Mouse (Mus musculus): ENCODE results near the gene Kat2a. TPM values are rescaled to one million over a fixed set of nuclear protein-coding genes. Genes with fewer than 3 reads are reported as not detected.

Gene Kat2a
- polyA plus RNA-seq, 1 experiment, result 30.5 TPM

DNA sequence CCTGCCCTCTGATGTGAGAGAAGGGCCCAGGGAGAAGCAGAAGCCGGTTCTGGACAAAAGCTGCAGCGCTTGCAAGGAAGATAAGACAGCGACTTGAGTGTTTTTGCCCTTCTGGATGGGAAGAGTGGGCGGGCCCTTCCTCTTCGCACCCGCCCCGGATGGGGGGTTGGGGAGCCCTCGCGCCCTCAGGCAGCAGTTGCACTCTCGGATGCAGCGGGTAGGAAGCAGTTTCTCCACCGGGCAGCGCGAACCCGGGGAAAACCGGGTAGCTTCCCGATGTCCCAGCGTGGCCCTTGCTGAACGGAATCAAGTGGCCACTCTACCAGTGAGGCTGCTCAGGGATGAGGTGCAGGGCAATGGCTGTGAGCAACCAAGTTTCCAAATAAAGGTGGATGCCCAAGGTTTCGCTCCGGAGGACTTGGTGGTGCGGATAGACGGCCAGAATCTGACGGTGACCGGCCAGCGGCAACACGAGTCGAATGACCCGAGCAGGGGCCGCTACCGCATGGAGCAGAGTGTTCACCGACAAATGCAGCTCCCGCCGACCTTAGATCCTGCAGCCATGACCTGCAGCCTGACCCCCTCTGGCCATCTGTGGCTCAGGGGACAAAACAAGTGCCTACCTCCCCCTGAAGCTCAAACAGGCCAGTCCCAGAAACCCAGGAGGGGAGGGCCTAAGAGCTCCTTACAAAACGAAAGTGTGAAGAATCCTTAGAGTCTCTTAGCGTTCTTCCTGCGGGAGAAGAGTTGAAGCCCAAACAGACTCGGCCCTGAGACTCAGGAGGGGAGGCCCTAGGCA, 1.7 kb upstream of the Kat2a start, which contains the start of gene Hspb9:
Gene Hspb9 (plus strand): TSS at position 116 of the 799 bp plus-strand sequence.
- Histone ChIP-seq H3K4me1 (peaks cover 76% of the 10 kb centered on the region), H3K9me3 (no peaks in the 10 kb centered on the region), H3K36me3 (replicated peaks; ENCODE audit: low read length) (peaks cover 65% of the 10 kb centered on the region), H3K27me3 (replicated peaks) (no peaks in the 10 kb centered on the region), H3K4me3 (replicated peaks) (peak within 1 kb of the TSS; percentile 92)
- no peak for TF ChIP-seq GATA1 (IDR thresholded peaks at IDR 0.05; ENCODE audit: borderline replicate concordance, low read length)
- no peak for TF ChIP-seq FLI1 (IDR thresholded peaks at IDR 0.05; ENCODE audit: low read length)

DNA sequence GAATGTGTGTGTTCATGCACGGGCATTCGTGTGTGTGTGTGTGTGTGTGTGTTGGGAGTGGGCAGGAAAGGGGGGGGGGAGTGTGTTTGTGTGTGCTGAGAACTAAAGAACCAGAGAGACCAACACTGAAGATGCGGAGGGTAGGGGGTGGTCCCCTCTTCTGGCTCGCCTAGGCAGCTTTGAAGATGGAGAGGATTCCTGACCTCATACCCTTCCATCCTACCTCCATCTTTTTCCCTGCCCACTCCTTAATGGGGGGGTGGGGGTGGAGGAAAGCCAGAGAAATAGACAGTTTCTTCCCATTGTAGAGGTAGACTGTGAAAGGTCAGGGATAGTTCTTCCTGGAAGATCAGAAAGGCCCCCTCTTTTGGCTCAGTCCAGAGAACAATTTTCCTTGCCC, 909 bp upstream of the Kat2a start:
- no peaks in the 10 kb centered on the region for H3K27me3 ChIP-seq (replicated peaks)
- H3K9me3 ChIP-seq, result no peaks in the 10 kb centered on the region
- peaks cover 65% of the 10 kb centered on the region for H3K36me3 ChIP-seq (replicated peaks; ENCODE audit: low read length)
- peaks cover 73% of the 10 kb centered on the region for H3K4me1 ChIP-seq
- no peak for TF ChIP-seq FLI1 (IDR thresholded peaks at IDR 0.05; ENCODE audit: low read length)
- no peak for TF ChIP-seq GATA1 (IDR thresholded peaks at IDR 0.05; ENCODE audit: borderline replicate concordance, low read length)
- H3K4me3 ChIP-seq (replicated peaks), result peak overlapping the region; percentile 92

DNA sequence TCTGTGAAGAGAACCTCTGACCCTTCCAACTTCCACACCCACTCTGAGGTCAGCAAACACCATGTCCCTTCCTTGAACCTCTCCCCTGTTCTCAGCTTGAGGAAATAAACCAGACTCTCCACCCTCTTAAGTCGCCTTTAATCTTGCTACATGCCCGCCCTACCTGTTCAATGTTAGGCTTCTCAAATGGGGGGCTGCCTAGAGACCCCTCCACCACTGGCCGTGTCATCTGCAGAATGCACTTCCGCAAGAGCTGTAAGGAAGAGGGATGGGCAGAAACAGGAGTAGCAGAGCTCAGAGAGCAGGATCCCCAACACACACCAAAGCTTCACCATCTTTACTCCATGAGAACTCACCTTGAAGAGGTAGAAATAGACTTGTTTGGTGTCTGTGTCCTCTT, 1.3 kb downstream of the Kat2a start:
- TF ChIP-seq GATA1 (IDR thresholded peaks at IDR 0.05; ENCODE audit: borderline replicate concordance, low read length) (no peak), FLI1 (IDR thresholded peaks at IDR 0.05; ENCODE audit: low read length) (no peak)
- H3K27me3 ChIP-seq (replicated peaks), result no peaks in the 10 kb centered on the region
- H3K4me3 ChIP-seq (replicated peaks), result no peak overlapping the region
- peaks cover 61% of the 10 kb centered on the region for H3K4me1 ChIP-seq
- H3K9me3 ChIP-seq, result no peaks in the 10 kb centered on the region
- peaks cover 65% of the 10 kb centered on the region for H3K36me3 ChIP-seq (replicated peaks; ENCODE audit: low read length)

DNA sequence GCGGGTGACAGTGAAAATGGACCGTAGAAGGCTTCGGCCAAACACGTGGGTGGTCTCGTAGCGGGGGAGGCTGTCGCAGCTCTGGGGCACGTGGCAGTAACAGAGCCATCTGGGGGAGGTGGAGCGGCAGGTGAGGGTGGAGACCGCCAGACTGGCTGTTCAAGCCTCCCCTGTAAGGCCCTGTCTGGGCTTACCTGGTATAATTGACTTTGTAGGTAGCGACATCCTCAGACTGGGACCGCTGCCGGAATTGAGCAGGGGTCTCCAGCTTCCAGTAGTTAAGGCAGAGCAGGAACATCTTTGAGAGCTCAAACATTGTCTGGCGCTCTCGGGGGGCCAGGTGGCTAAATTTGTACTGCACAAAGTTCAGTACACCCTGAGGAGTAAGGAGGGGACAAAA, 1.7 kb downstream of the Kat2a start:
- H3K4me1 ChIP-seq, result peaks cover 57% of the 10 kb centered on the region
- H3K36me3 ChIP-seq (replicated peaks; ENCODE audit: low read length), result peaks cover 65% of the 10 kb centered on the region
- no peak overlapping the region for H3K4me3 ChIP-seq (replicated peaks)

DNA sequence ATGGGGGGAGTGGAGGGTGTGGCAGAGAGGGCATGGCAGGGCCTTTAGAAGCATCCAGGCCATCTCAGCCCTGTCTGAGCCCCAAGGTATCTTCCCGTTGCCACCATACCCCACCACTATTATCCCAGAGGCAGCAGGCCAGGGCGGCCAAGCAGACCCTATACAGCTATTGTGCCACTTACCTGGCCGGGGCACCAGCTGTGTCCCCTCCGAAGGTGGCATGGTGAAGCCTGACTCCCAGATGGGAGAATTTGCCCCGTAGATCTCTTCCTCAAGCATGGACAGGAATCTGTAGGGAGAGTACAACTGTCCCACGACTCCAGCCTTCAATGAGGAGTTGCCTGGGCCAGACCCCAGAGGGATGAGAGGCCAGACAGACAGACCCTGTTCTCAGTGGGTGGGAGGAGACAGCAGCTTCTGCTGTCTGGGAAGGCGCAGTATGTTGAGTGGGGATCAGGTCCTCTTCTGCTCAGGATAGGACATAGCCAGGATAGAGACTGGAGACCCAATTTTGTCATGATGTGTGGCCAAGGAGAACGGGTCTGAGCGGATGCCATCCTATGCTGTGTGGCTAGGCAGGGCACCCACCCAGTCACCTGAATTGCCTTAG, 3.0 kb downstream of the Kat2a start:
- peaks cover 67% of the 10 kb centered on the region for H3K36me3 ChIP-seq (replicated peaks; ENCODE audit: low read length)
- H3K9me3 ChIP-seq, result no peaks in the 10 kb centered on the region
- H3K4me3 ChIP-seq (replicated peaks), result no peak overlapping the region
- no peaks in the 10 kb centered on the region for H3K27me3 ChIP-seq (replicated peaks)
- no peak for TF ChIP-seq FLI1 (IDR thresholded peaks at IDR 0.05; ENCODE audit: low read length)
- TF ChIP-seq GATA1 (IDR thresholded peaks at IDR 0.05; ENCODE audit: borderline replicate concordance, low read length), result no peak
- H3K4me1 ChIP-seq, result peaks cover 57% of the 10 kb centered on the region

More for the DNA sequence above, 1.7 kb downstream of the Kat2a start:
- TF ChIP-seq GATA1 (IDR thresholded peaks at IDR 0.05; ENCODE audit: borderline replicate concordance, low read length) (no peak), FLI1 (IDR thresholded peaks at IDR 0.05; ENCODE audit: low read length) (no peak)
- Histone ChIP-seq H3K27me3 (replicated peaks) (no peaks in the 10 kb centered on the region), H3K9me3 (no peaks in the 10 kb centered on the region)

DNA sequence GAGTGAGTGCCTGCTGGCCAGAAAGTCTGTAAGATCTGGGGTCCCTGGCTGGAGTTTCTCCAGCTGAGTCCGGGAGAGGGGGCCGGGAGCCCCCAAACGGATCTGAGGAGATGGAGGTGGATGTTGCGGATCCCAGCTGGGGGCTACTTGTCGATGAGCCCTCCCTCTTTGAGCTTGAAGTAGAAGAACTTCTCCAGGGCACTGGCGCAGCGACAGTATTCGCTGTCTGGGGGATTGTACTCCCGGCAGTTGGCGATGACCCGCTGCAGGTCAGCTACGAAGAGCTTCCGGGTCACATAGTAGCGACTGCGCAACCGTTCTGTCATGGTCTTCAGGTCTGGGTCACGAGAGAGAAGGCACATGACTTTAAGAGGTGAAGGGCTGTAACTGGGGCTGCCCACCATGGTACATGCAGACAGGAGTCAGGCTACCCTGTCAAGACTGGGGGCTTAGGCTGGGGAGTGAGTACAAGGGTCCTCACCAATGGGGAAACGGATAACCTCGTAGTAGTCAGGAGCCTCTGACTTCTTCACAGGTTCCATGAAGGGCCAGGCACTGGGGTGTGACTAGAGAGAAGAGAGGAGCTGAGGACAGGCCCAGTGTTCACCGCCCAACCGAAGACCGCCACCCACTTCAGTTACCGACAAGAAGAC, 7.0 kb downstream of the Kat2a start:
- Histone ChIP-seq H3K27me3 (replicated peaks) (no peaks in the 10 kb centered on the region), H3K9me3 (no peaks in the 10 kb centered on the region), H3K4me3 (replicated peaks) (no peak overlapping the region), H3K36me3 (replicated peaks; ENCODE audit: low read length) (peaks cover 58% of the 10 kb centered on the region), H3K4me1 (peaks cover 51% of the 10 kb centered on the region)
- TF ChIP-seq GATA1 (IDR thresholded peaks at IDR 0.05; ENCODE audit: borderline replicate concordance, low read length), result no peak
- TF ChIP-seq FLI1 (IDR thresholded peaks at IDR 0.05; ENCODE audit: low read length), result no peak

DNA sequence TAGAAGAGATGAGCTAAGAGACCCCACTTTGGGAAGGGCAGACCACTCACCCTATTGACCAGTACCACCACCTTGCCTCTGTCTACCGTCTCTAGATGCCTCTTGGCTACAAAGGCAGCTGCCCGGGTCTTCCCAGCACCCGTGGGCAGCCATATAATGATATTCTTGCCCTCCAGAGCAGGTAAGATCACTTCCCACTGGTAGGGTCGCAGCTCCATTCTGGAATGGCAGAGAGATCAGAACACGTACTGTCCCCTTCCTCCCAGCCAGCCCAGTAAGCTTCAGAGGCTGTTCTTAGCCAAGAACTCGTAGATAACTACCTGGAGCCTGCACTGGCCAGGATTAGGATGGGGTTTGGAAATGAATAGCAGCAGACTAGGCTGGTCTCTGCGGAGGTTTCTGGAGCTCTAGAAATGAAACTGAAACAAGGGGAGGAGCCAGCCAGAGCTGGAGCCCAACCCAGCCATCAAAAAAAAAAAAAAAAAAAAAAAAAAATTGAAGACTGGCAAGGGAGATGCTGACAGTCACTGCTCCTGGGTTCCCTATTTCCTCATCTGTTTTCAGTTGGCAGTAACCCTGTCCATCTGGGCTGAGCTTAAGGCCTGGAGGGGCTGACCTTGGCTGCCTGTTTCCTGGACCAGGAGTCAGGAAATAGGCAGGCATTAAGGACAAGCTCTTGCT, 8.3 kb downstream of the Kat2a start, which contains the start of gene Dhx58:
Gene Dhx58 (minus strand): TSS at position 421 of the 681 bp plus-strand sequence.
- H3K27me3 ChIP-seq (replicated peaks), result no peaks in the 10 kb centered on the region
- peaks cover 56% of the 10 kb centered on the region for H3K36me3 ChIP-seq (replicated peaks; ENCODE audit: low read length)
- H3K9me3 ChIP-seq, result no peaks in the 10 kb centered on the region; the same call in 1 of the 2 replicates
- H3K4me1 ChIP-seq, result peaks cover 62% of the 10 kb centered on the region
- no peak for TF ChIP-seq GATA1 (IDR thresholded peaks at IDR 0.05; ENCODE audit: borderline replicate concordance, low read length)
- no peak for TF ChIP-seq FLI1 (IDR thresholded peaks at IDR 0.05; ENCODE audit: low read length)
- H3K4me3 ChIP-seq (replicated peaks), result peak within 1 kb of the TSS; percentile 92

DNA sequence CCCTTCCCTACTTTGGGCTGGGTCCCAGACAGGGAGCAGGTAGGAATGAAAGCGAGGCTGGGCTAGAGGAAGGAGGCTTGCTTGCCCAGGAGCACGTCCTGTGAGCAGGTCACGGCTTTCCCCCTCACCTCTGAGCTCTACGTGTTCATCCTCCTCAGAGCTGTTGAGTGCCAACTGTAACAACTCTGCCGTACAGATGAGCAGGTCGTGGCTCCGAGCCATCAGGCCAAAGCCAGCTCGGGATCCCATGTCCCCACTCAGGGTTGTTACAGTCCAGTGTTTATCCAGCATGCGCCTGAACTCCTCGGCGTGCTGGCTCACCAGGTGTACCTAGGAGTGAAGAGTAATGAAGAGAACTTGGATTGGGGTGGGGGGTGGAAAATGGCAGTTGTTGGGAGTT, 8.9 kb downstream of the Kat2a start:
- Histone ChIP-seq H3K4me1 (peaks cover 57% of the 10 kb centered on the region), H3K36me3 (replicated peaks; ENCODE audit: low read length) (peaks cover 56% of the 10 kb centered on the region), H3K4me3 (replicated peaks) (peak overlapping the region; percentile 92), H3K27me3 (replicated peaks) (no peaks in the 10 kb centered on the region), H3K9me3 (no peaks in the 10 kb centered on the region; the same call in 1 of the 2 replicates)
- TF ChIP-seq FLI1 (IDR thresholded peaks at IDR 0.05; ENCODE audit: low read length), result no peak

DNA sequence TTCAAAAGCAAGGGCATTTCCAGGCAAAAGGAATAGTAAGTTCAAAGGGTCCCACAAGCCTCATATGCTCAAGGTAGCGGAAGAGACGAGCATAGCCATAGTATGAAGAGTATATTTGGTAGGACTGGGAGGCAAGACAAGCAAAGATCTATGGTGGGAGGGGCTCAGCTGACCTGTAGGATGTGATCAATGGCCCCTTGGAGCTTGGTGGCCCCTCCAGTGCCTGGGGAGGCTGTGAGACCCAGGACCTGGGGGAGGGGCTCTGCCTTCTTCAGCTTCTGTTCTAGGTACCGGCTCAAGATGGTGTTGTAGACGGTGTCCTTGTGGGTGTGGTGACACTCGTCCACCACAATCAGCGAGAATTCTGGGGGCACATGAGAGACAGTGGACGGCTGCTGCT, 9.4 kb downstream of the Kat2a start:
- Histone ChIP-seq H3K27me3 (replicated peaks) (no peaks in the 10 kb centered on the region), H3K36me3 (replicated peaks; ENCODE audit: low read length) (peaks cover 56% of the 10 kb centered on the region), H3K4me3 (replicated peaks) (peak overlapping the region; percentile 92), H3K9me3 (no peaks in the 10 kb centered on the region; the same call in 1 of the 2 replicates), H3K4me1 (peaks cover 57% of the 10 kb centered on the region)
- TF ChIP-seq GATA1 (IDR thresholded peaks at IDR 0.05; ENCODE audit: borderline replicate concordance, low read length) (no peak), FLI1 (IDR thresholded peaks at IDR 0.05; ENCODE audit: low read length) (no peak)
